In the genomic region with DNA sequence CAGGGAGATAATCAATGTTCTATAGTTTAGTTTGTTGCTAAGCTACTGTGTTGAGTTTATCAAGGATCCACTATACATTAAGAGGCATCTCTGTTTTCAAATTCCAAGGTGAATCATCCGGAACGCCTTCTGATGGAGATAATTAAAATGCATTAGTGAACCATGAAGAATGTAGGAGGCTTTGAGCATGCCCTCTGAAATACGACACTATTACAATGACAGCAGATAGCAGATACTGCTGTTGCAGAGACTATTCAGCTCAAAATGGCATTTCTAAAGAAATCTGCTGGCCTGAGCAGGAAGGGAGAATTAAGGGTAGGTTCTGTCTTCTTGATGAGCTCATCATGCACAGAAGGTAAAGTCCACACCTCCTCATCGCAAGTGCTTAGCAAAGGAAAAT, we compare ENCODE assay signal across 24 mouse cellular contexts.
DNase-seq lines count a peak whose midpoint lies in the region; ATAC-seq and TF ChIP-seq lines count a peak whose summit lies in the region.
"Had no signal": no experiment of that assay in that cellular context is flagged by ENCODE, and none has a peak within 500 bp of the region (broad histone marks: within the 10 kb centered on the region; RNA-seq: fewer than 3 reads in every experiment).

No protein-coding gene starts in this region.

- no peak for TF ChIP-seq CTCF in kidney, adult 2 months (conservative IDR thresholded peaks at IDR 0.05; ENCODE audit: insufficient read depth, insufficient read length, low read depth, low read length)

- peak; percentile 90 for ATAC-seq in kidney, embryonic 15.5 days (replicated peaks; ENCODE audit: low FRiP score)
- no peak for ATAC-seq in monocyte, adult 5-6 weeks (replicated peaks; ENCODE audit: insufficient number of reproducible peaks, low FRiP score, low TSS enrichment, poor library complexity, severe bottlenecking)
- ATAC-seq: forebrain, embryonic 15.5 days; Patski had no signal

- 42% methylated on average over 4 of the region's 4 CpGs for WGBS in kidney, embryonic 15.5 days
- WGBS in kidney, adult 2 months: 24% methylated on average over 4 of the region's 4 CpGs

- no peak overlapping the region for H3K4me3 ChIP-seq in kidney, embryonic 15.5 days (replicated peaks)
- no peak overlapping the region for H3K4me3 ChIP-seq in kidney, adult 2 months (ENCODE audit: insufficient read depth, low read depth, low read length)
- H3K4me3 ChIP-seq: embryonic facial prominence, embryonic 10.5 days; embryonic facial prominence, embryonic 13.5 days; erythroblast, embryonic 14.5 days; forebrain, embryonic 12.5 days; forebrain, embryonic 15.5 days; heart, adult 2 months; hindbrain, embryonic 12.5 days; hindbrain, embryonic 15.5 days had no signal

- peak overlapping the region; percentile 51; the same call in 1 of the 2 replicates for H3K27ac ChIP-seq in kidney, embryonic 15.5 days
- no peak overlapping the region for H3K27ac ChIP-seq in kidney, adult 2 months (ENCODE audit: insufficient read depth, low read depth, low read length)
- H3K27ac ChIP-seq: embryonic facial prominence, embryonic 10.5 days; embryonic facial prominence, embryonic 13.5 days; forebrain, embryonic 12.5 days; forebrain, embryonic 15.5 days; heart, adult 2 months; hindbrain, embryonic 12.5 days; hindbrain, embryonic 15.5 days had no signal

- no peaks in the 10 kb centered on the region for H3K36me3 ChIP-seq in kidney, embryonic 15.5 days
- H3K36me3 ChIP-seq in kidney, adult 2 months (ENCODE audit: control insufficient read depth, insufficient read depth, low read length): no peaks in the 10 kb centered on the region
- H3K36me3 ChIP-seq: embryonic facial prominence, embryonic 10.5 days; embryonic facial prominence, embryonic 13.5 days; forebrain, embryonic 12.5 days; forebrain, embryonic 15.5 days; hindbrain, embryonic 12.5 days; hindbrain, embryonic 15.5 days had no signal

- H3K9ac ChIP-seq in kidney, embryonic 15.5 days: no peak overlapping the region
- H3K9ac ChIP-seq: embryonic facial prominence, embryonic 13.5 days; forebrain, embryonic 12.5 days; forebrain, embryonic 15.5 days; hindbrain, embryonic 12.5 days; hindbrain, embryonic 15.5 days had no signal

- no peak overlapping the region for H3K4me2 ChIP-seq in kidney, embryonic 15.5 days
- H3K4me2 ChIP-seq: embryonic facial prominence, embryonic 13.5 days; forebrain, embryonic 12.5 days; forebrain, embryonic 15.5 days; heart, embryonic 11.5 days; hindbrain, embryonic 12.5 days; hindbrain, embryonic 15.5 days had no signal

- no peaks in the 10 kb centered on the region for H3K4me1 ChIP-seq in kidney, embryonic 15.5 days
- H3K4me1 ChIP-seq in kidney, adult 2 months (ENCODE audit: control insufficient read depth, insufficient read depth, low read length): no peaks in the 10 kb centered on the region
- H3K4me1 ChIP-seq: embryonic facial prominence, embryonic 10.5 days; embryonic facial prominence, embryonic 13.5 days; forebrain, embryonic 12.5 days; forebrain, embryonic 15.5 days; hindbrain, embryonic 12.5 days; hindbrain, embryonic 15.5 days had no signal

- no peaks in the 10 kb centered on the region for H3K9me3 ChIP-seq in kidney, embryonic 15.5 days (replicated peaks)
- H3K9me3 ChIP-seq: embryonic facial prominence, embryonic 10.5 days; embryonic facial prominence, embryonic 13.5 days; forebrain, embryonic 12.5 days; forebrain, embryonic 15.5 days; hindbrain, embryonic 12.5 days; hindbrain, embryonic 15.5 days had no signal

- TF ChIP-seq POLR2A in kidney, adult 2 months (IDR thresholded peaks at IDR 0.05; ENCODE audit: low read depth, low read length): no peak

- no peaks in the 10 kb centered on the region for H3K27me3 ChIP-seq in kidney, embryonic 15.5 days
- no peaks in the 10 kb centered on the region for H3K27me3 ChIP-seq in kidney, adult 2 months (replicated peaks; ENCODE audit: control insufficient read depth, insufficient read depth, low read length)
- H3K27me3 ChIP-seq: embryonic facial prominence, embryonic 13.5 days; forebrain, embryonic 12.5 days; forebrain, embryonic 15.5 days; hindbrain, embryonic 12.5 days; hindbrain, embryonic 15.5 days; Patski had no signal

- peak; percentile 5 for DNase-seq in embryo, embryonic 10 days (ENCODE audit: low spot score)
- no peak for DNase-seq in embryo, embryonic 9.5 days (ENCODE audit: extremely low spot score)
- DNase-seq in kidney, adult 2 months: no peak
- DNase-seq in Muller cell, postnatal 12 days (ENCODE audit: inconsistent ontology term): peak; percentile 5
- DNase-seq: adrenal gland, postnatal 10 days; adrenal gland, postnatal 36 days; cerebellum, adult 11 months; cerebellum, adult 2 months; cerebellum, adult 9-11 months; cerebellum, postnatal 25 days; gastrocnemius, postnatal 10 days; gastrocnemius, postnatal 36 days; heart, adult 2 months had no signal

Comparison
In these comparisons a context has a peak if more than half of its experiments do, and no peak if none do; other contexts are left out.
1. DNase-seq: peak in embryo, embryonic 10 days (single experiment) and Muller cell, postnatal 12 days (single experiment); none in embryo, embryonic 9.5 days (single experiment) and kidney, adult 2 months (single experiment).